Mouse (Mus musculus) lung, embryonic 14.5 days (tissue): ENCODE results near the gene Abce1. TPM values are rescaled to one million over a fixed set of nuclear protein-coding genes. Genes with fewer than 3 reads are reported as not detected.
"Not testable (repeated sequence)": the region's sequence is repeated elsewhere in the genome, so short reads cannot be mapped to it uniquely, and the experiment has no call there.

Source experiments
- ATAC-seq: fragments of 200-750 bp; cut with Nextera tagmentation; 2 replicates; pipeline ENCODE4 v1.8.0; 2017; ENCODE audit warnings: mild to moderate bottlenecking, moderate TSS enrichment, moderate library complexity; ENCODE audit not compliant: insufficient read depth
- DNase-seq: peaks from one replicate; pipeline ENCODE4 v3.0.0-alpha.2; 2015
- H3K27ac ChIP-seq: fragments of 300-500 bp; sonication (generic); 2 replicates; pipeline ENCODE4 v1.5.1; 2014; ENCODE audit warnings: low read depth, mild to moderate bottlenecking, moderate library complexity
- H3K27me3 ChIP-seq: fragments of 300-500 bp; sonication (generic); 2 replicates; pipeline ENCODE4 v1.6.1; 2014; ENCODE audit warnings: low read length, control low read depth; ENCODE audit not compliant: insufficient read depth
- H3K36me3 ChIP-seq: fragments of 300-500 bp; sonication (generic); 2 replicates; pipeline ENCODE4 v1.6.1; 2014; ENCODE audit warnings: control low read depth; ENCODE audit not compliant: insufficient read depth
- H3K4me1 ChIP-seq: fragments of 300-500 bp; sonication (generic); 2 replicates; pipeline ENCODE4 v1.6.1; 2014; ENCODE audit warnings: antibody characterized with exemption, control low read depth; ENCODE audit not compliant: insufficient read depth
- H3K4me2 ChIP-seq: fragments of 300-500 bp; sonication (generic); 2 replicates; pipeline ENCODE4 v1.6.1; 2014; ENCODE audit warnings: mild to moderate bottlenecking
- H3K4me3 ChIP-seq: fragments of 300-500 bp; sonication (generic); 2 replicates; pipeline ENCODE4 v1.5.1; 2014; ENCODE audit warnings: low read depth, low read length
- H3K9ac ChIP-seq: fragments of 300-500 bp; sonication (generic); 2 replicates; pipeline ENCODE4 v1.6.1; 2014
- H3K9me3 ChIP-seq: fragments of 300-500 bp; sonication (generic); 2 replicates; pipeline ENCODE4 v1.6.1; 2016; ENCODE audit warnings: low read depth, low read length, control low read depth
- CTCF ChIP-seq: IDR thresholded peaks from 2 replicates; pipeline ENCODE4 v1.5.1; 2016; ENCODE audit warnings: antibody characterized with exemption, low read depth
- WGBS: fragments of 180-500 bp; shearing (Covaris S2); extraction: QIAGEN DNeasy Blood & Tissue Kit; methylation state at CpG from one replicate; pipeline ENCODE4 v1.1.7; 2014; 5-methylcytosine and 5-hydroxymethylcytosine counted together
- polyA plus RNA-seq: library from polyadenylated mRNA; unstranded; fragments of >200 nt; fragmentation: Nextera tagmentation; extraction: Ambion mirVana; gene quantifications from 2 replicates; pipeline ENCODE4 v1.2.1, GENCODE M21; 2014

Abce1 gene
- polyA plus RNA-seq, 1 experiment from 2014 or later = 136 TPM

GRCm38 (mm10) chr8:79679005-79679404 is 32.5 kb downstream of the Abce1 start:
- DNase-seq (no peak), ATAC-seq (no peak)
- no peak for TF ChIP-seq CTCF
- Histone ChIP-seq H3K9ac (no peak overlapping the region), H3K27ac (no peak overlapping the region), H3K27me3 (no peaks in the 10 kb centered on the region), H3K4me3 (no peak overlapping the region), H3K4me2 (no peak overlapping the region), H3K4me1 (no peaks in the 10 kb centered on the region), H3K36me3 (peaks cover 48% of the 10 kb centered on the region), H3K9me3 (no peaks in the 10 kb centered on the region)
- 57% methylated on average over 5 of the region's 5 CpGs for WGBS

- Histone ChIP-seq H3K36me3 (peaks cover 53% of the 10 kb centered on the region), H3K9ac (no peak overlapping the region), H3K27me3 (no peaks in the 10 kb centered on the region), H3K27ac (no peak overlapping the region), H3K4me1 (no peaks in the 10 kb centered on the region), H3K9me3 (no peaks in the 10 kb centered on the region), H3K4me3 (no peak overlapping the region), H3K4me2 (no peak overlapping the region)
- DNase-seq (no peak), ATAC-seq (no peak)
- 76% methylated on average over 4 of the region's 4 CpGs for WGBS
- TF ChIP-seq CTCF = no peak
These were observed 35.1 kb downstream of the Abce1 start for GRCm38 (mm10) chr8:79676461-79676860.

- not testable (repeated sequence) for H3K9ac ChIP-seq, H3K4me2 ChIP-seq, H3K27ac ChIP-seq, H3K4me3 ChIP-seq, ATAC-seq, H3K4me1 ChIP-seq, H3K9me3 ChIP-seq, DNase-seq, H3K27me3 ChIP-seq
- H3K36me3 ChIP-seq = peaks cover 86% of the 10 kb centered on the region
- 89% methylated on average over 4 of the region's 4 CpGs for WGBS
These were observed 52.8 kb downstream of the Abce1 start for GRCm38 (mm10) chr8:79658715-79659114.

GRCm38 (mm10) chr8:79653736-79654135 is 57.8 kb downstream of the Abce1 start:
- DNase-seq (no peak), ATAC-seq (no peak)
- Histone ChIP-seq H3K4me1 (no peaks in the 10 kb centered on the region), H3K9ac (no peak overlapping the region), H3K4me3 (no peak overlapping the region), H3K27ac (no peak overlapping the region), H3K27me3 (no peaks in the 10 kb centered on the region), H3K4me2 (no peak overlapping the region), H3K9me3 (no peaks in the 10 kb centered on the region), H3K36me3 (peaks cover 61% of the 10 kb centered on the region)
- TF ChIP-seq CTCF = no peak
- 82% methylated on average over 4 of the region's 4 CpGs for WGBS

GRCm38 (mm10) chr8:79650158-79650814 is 61.3 kb downstream of the Abce1 start:
- H3K9ac ChIP-seq = no peak overlapping the region
- no peak for ATAC-seq
- H3K27me3 ChIP-seq = no peaks in the 10 kb centered on the region
- H3K4me2 ChIP-seq = no peak overlapping the region
- H3K36me3 ChIP-seq = peaks cover 53% of the 10 kb centered on the region
- TF ChIP-seq CTCF = peak; percentile 67
- H3K4me3 ChIP-seq = no peak overlapping the region
- DNase-seq = peak; percentile 68
- no peak overlapping the region for H3K27ac ChIP-seq
- no peaks in the 10 kb centered on the region for H3K4me1 ChIP-seq
- 76% methylated on average over 1 of the region's 1 CpGs for WGBS
- no peaks in the 10 kb centered on the region for H3K9me3 ChIP-seq

GRCm38 (mm10) chr8:79649569-79649968 is 62.0 kb downstream of the Abce1 start:
- H3K4me1 ChIP-seq = no peaks in the 10 kb centered on the region
- no peak overlapping the region for H3K4me2 ChIP-seq
- H3K36me3 ChIP-seq = peaks cover 50% of the 10 kb centered on the region
- no peak for TF ChIP-seq CTCF
- H3K4me3 ChIP-seq = no peak overlapping the region
- H3K27ac ChIP-seq = no peak overlapping the region
- ATAC-seq (no peak), DNase-seq (no peak)
- no peak overlapping the region for H3K9ac ChIP-seq
- no peaks in the 10 kb centered on the region for H3K9me3 ChIP-seq
- 91% methylated on average over 4 of the region's 4 CpGs for WGBS
- no peaks in the 10 kb centered on the region for H3K27me3 ChIP-seq

GRCm38 (mm10) chr8:79641119-79641518 is 70.4 kb downstream of the Abce1 start:
- Histone ChIP-seq H3K9ac (peak overlapping the region; percentile 90), H3K4me3 (peak overlapping the region; percentile 93), H3K27me3 (no peaks in the 10 kb centered on the region), H3K4me1 (peaks cover 16% of the 10 kb centered on the region), H3K4me2 (peak overlapping the region; percentile 79), H3K36me3 (peaks cover 20% of the 10 kb centered on the region), H3K27ac (no peak overlapping the region), H3K9me3 (no peaks in the 10 kb centered on the region)
- ATAC-seq (no peak), DNase-seq (no peak)
- no peak for TF ChIP-seq CTCF
- 16% methylated on average over 1 of the region's 1 CpGs for WGBS
